Mouse (Mus musculus) forebrain, embryonic 11.5 days (tissue): ENCODE data around the gene Guca1b. TPM values are rescaled to one million over a fixed set of nuclear protein-coding genes. Genes with fewer than 3 reads are reported as not detected.

Source experiments
- ATAC-seq: fragments of 200-750 bp; cut with Nextera tagmentation; replicated peaks from 2 replicates; pipeline ENCODE4 v1.8.0; 2017; ENCODE audit warnings: moderate TSS enrichment; ENCODE audit not compliant: low FRiP score
- DNase-seq: peaks from one replicate; pipeline ENCODE4 v3.0.0-alpha.2; 2017; ENCODE audit warnings: low spot score
- H3K27ac ChIP-seq: fragments of 300-500 bp; sonication (generic); 2 replicates; pipeline ENCODE4 v1.5.1; 2014; ENCODE audit warnings: low read depth, low read length
- H3K27me3 ChIP-seq: fragments of 300-500 bp; sonication (generic); 2 replicates; pipeline ENCODE4 v1.6.1; 2014; ENCODE audit warnings: mild to moderate bottlenecking, low read length, mixed read lengths; ENCODE audit not compliant: control insufficient read depth, insufficient read depth
- H3K36me3 ChIP-seq: fragments of 300-500 bp; sonication (generic); 2 replicates; pipeline ENCODE4 v1.6.1; 2014; ENCODE audit warnings: mild to moderate bottlenecking, low read length, moderate library complexity, mixed read lengths; ENCODE audit not compliant: control insufficient read depth, insufficient read depth
- H3K4me1 ChIP-seq: fragments of 300-500 bp; sonication (generic); replicated peaks from 2 replicates; pipeline ENCODE4 v1.6.1; 2014; ENCODE audit warnings: low read length, mixed read lengths; ENCODE audit not compliant: control insufficient read depth, insufficient read depth
- H3K4me2 ChIP-seq: fragments of 300-500 bp; sonication (generic); 2 replicates; pipeline ENCODE4 v1.6.1; 2014; ENCODE audit warnings: low read depth, mild to moderate bottlenecking, low read length, moderate library complexity, mixed read lengths; ENCODE audit not compliant: severe bottlenecking
- H3K4me3 ChIP-seq: fragments of 300-500 bp; sonication (generic); 2 replicates; pipeline ENCODE4 v1.5.1; 2014; ENCODE audit warnings: low read depth, low read length
- H3K9ac ChIP-seq: fragments of 300-500 bp; sonication (generic); 2 replicates; pipeline ENCODE4 v1.6.1; 2014; ENCODE audit warnings: low read length
- H3K9me3 ChIP-seq: fragments of 300-500 bp; sonication (generic); 2 replicates; pipeline ENCODE4 v1.6.1; 2016; ENCODE audit warnings: low read length, mixed read lengths; ENCODE audit not compliant: control insufficient read depth
- WGBS: fragments of 180-500 bp; shearing (Covaris S2); extraction: QIAGEN DNeasy Blood & Tissue Kit; methylation state at CpG from one replicate; pipeline ENCODE4 v1.1.7; 2014; 5-methylcytosine and 5-hydroxymethylcytosine counted together
- polyA plus RNA-seq: library from polyadenylated mRNA; unstranded; fragments of >200 nt; fragmentation: Nextera tagmentation; extraction: Ambion mirVana; gene quantifications from 2 replicates; pipeline ENCODE4 v1.2.1, GENCODE M21; 2014

The Guca1b gene
- 0.48 and 0.75 TPM in 2 replicates for polyA plus RNA-seq

GRCm38 (mm10) chr17:47385145-47385544, at the start of gene Guca1b:
Gene Guca1b, plus strand, starts transcription at chr17:47385393.
- DNase-seq = no peak
- Histone ChIP-seq H3K27me3 (no peaks in the 10 kb centered on the region), H3K36me3 (no peaks in the 10 kb centered on the region), H3K4me1 (0 out of 2 replicates have a peak, but pooled peaks cover 3% of the 10 kb centered on the region), H3K9me3 (no peaks in the 10 kb centered on the region; the same call in 1 of the 2 replicates), H3K27ac (no peak within 1 kb of the TSS), H3K9ac (no peak within 1 kb of the TSS), H3K4me3 (no peak within 1 kb of the TSS), H3K4me2 (no peak within 1 kb of the TSS)
- 25% methylated on average over 10 of the region's 10 CpGs for WGBS
- no peak for ATAC-seq

GRCm38 (mm10) chr17:47343121-47343520, 42.1 kb upstream of the Guca1b start:
- Histone ChIP-seq H3K27ac (no peak overlapping the region), H3K4me1 (no peaks in the 10 kb centered on the region), H3K4me3 (no peak overlapping the region), H3K9me3 (peaks cover 5% of the 10 kb centered on the region; the same call in 1 of the 2 replicates), H3K4me2 (no peak overlapping the region), H3K36me3 (peaks cover 23% of the 10 kb centered on the region), H3K27me3 (no peaks in the 10 kb centered on the region; the same call in 1 of the 2 replicates), H3K9ac (no peak overlapping the region)
- DNase-seq (no peak), ATAC-seq (no peak)
- 79% methylated on average over 2 of the region's 2 CpGs for WGBS

GRCm38 (mm10) chr17:47349721-47350319, 35.4 kb upstream of the Guca1b start:
- 81% methylated on average over 3 of the region's 3 CpGs for WGBS
- no peak for DNase-seq
- Histone ChIP-seq H3K36me3 (peaks cover 49% of the 10 kb centered on the region), H3K27me3 (no peaks in the 10 kb centered on the region), H3K27ac (no peak overlapping the region), H3K9me3 (peaks cover 23% of the 10 kb centered on the region), H3K9ac (no peak overlapping the region), H3K4me3 (no peak overlapping the region), H3K4me1 (no peaks in the 10 kb centered on the region), H3K4me2 (no peak overlapping the region)
- no peak for ATAC-seq

- Histone ChIP-seq H3K36me3 (peaks cover under 1% of the 10 kb centered on the region), H3K27me3 (no peaks in the 10 kb centered on the region), H3K9ac (no peak overlapping the region), H3K4me2 (no peak overlapping the region), H3K27ac (no peak overlapping the region), H3K9me3 (no peaks in the 10 kb centered on the region), H3K4me1 (no peaks in the 10 kb centered on the region), H3K4me3 (no peak overlapping the region)
- 40% methylated on average over 6 of the region's 6 CpGs for WGBS
- ATAC-seq (no peak), DNase-seq (peak; percentile 69)
Observed at GRCm38 (mm10) chr17:47359964-47360363, 25.2 kb upstream of the Guca1b start.

- H3K36me3 ChIP-seq = no peaks in the 10 kb centered on the region
- ATAC-seq (no peak), DNase-seq (no peak)
- no peak overlapping the region for H3K9ac ChIP-seq
- no peak overlapping the region for H3K27ac ChIP-seq
- WGBS = 85% methylated on average over 11 of the region's 11 CpGs
- H3K27me3 ChIP-seq = no peaks in the 10 kb centered on the region
- no peak overlapping the region for H3K4me2 ChIP-seq
- no peak overlapping the region for H3K4me3 ChIP-seq
- no peaks in the 10 kb centered on the region for H3K4me1 ChIP-seq
- no peaks in the 10 kb centered on the region for H3K9me3 ChIP-seq
Observed at GRCm38 (mm10) chr17:47361343-47361742, 23.9 kb upstream of the Guca1b start.

GRCm38 (mm10) chr17:47368401-47369086, 16.6 kb upstream of the Guca1b start, which contains the start of gene Mrps10:
Gene Mrps10, plus strand, starts transcription at chr17:47368887.
- H3K4me1 ChIP-seq = peaks cover 2% of the 10 kb centered on the region; the same call in 1 of the 2 replicates
- H3K4me2 ChIP-seq = peak within 1 kb of the TSS; percentile 89
- H3K36me3 ChIP-seq = no peaks in the 10 kb centered on the region
- no peak within 1 kb of the TSS for H3K27ac ChIP-seq
- H3K27me3 ChIP-seq = no peaks in the 10 kb centered on the region; the same call in 1 of the 2 replicates
- peak within 1 kb of the TSS; percentile 81 for H3K4me3 ChIP-seq
- no peaks in the 10 kb centered on the region for H3K9me3 ChIP-seq
- 4% methylated on average over 35 of the region's 35 CpGs for WGBS
- peak within 1 kb of the TSS; percentile 72 for H3K9ac ChIP-seq
- peak; percentile 92 for ATAC-seq
- peak; percentile 93 for DNase-seq

- peak overlapping the region; percentile 89 for H3K4me2 ChIP-seq
- no peaks in the 10 kb centered on the region; the same call in 1 of the 2 replicates for H3K27me3 ChIP-seq
- no peak overlapping the region for H3K27ac ChIP-seq
- peaks cover 2% of the 10 kb centered on the region; the same call in 1 of the 2 replicates for H3K4me1 ChIP-seq
- 3% methylated on average over 20 of the region's 20 CpGs for WGBS
- peak overlapping the region; percentile 81 for H3K4me3 ChIP-seq
- ATAC-seq (peak; percentile 34), DNase-seq (no peak)
- peak overlapping the region; percentile 72 for H3K9ac ChIP-seq
- no peaks in the 10 kb centered on the region for H3K36me3 ChIP-seq
- no peaks in the 10 kb centered on the region for H3K9me3 ChIP-seq
Observed at GRCm38 (mm10) chr17:47369087-47369443, 16.1 kb upstream of the Guca1b start.

- ATAC-seq (no peak), DNase-seq (peak; percentile 65)
- H3K4me3 ChIP-seq = no peak overlapping the region
- peaks cover 2% of the 10 kb centered on the region; the same call in 1 of the 2 replicates for H3K4me1 ChIP-seq
- no peak overlapping the region for H3K27ac ChIP-seq
- H3K36me3 ChIP-seq = no peaks in the 10 kb centered on the region; the same call in none of the 2 replicates
- no peaks in the 10 kb centered on the region for H3K9me3 ChIP-seq
- no peaks in the 10 kb centered on the region; the same call in 1 of the 2 replicates for H3K27me3 ChIP-seq
- no peak overlapping the region for H3K4me2 ChIP-seq
- 11% methylated on average over 4 of the region's 4 CpGs for WGBS
- no peak overlapping the region for H3K9ac ChIP-seq
Observed at GRCm38 (mm10) chr17:47371451-47371850, 13.7 kb upstream of the Guca1b start.
